Mouse (Mus musculus) urinary bladder, postnatal 36 days (tissue): ENCODE results near the gene Naa40.

Experiments used
- DNase-seq, 2 experiments: peaks; one replicate each; pipeline ENCODE4 v3.0.0; 2022; ENCODE audit warnings: low spot score in 2 of 2, mixed read lengths in 1 of 2

The Naa40 gene

GRCm38 (mm10) chr19:7183419-7183818 is 57.6 kb downstream of the Naa40 start:
- no peak for DNase-seq

- peak; percentile 67 to 69 for DNase-seq
These were observed 58.6 kb downstream of the Naa40 start for GRCm38 (mm10) chr19:7182273-7182949.

DNA sequence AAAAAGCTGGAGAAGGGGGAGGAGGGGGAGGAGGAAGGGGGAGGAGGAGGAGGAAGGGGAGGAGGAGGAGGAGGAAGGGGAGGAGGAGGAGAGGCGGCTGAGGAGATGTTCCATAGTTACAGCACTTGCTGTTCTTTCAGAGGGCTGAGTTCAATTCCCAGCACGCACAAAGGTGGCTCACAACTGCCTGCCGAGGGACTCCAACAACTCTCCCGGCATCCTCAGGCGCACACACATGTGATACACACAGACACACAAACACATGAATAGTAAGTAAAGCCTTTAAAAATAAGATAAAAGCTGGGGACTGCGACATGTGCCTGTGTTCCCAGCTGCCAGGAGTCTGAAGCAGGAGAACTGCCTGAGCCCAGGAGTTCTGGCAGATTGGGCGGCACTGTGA is 59.5 kb downstream of the Naa40 start:
- DNase-seq = no peak

- no peak for DNase-seq
These were observed 60.1 kb downstream of the Naa40 start for GRCm38 (mm10) chr19:7180756-7181405.

DNA sequence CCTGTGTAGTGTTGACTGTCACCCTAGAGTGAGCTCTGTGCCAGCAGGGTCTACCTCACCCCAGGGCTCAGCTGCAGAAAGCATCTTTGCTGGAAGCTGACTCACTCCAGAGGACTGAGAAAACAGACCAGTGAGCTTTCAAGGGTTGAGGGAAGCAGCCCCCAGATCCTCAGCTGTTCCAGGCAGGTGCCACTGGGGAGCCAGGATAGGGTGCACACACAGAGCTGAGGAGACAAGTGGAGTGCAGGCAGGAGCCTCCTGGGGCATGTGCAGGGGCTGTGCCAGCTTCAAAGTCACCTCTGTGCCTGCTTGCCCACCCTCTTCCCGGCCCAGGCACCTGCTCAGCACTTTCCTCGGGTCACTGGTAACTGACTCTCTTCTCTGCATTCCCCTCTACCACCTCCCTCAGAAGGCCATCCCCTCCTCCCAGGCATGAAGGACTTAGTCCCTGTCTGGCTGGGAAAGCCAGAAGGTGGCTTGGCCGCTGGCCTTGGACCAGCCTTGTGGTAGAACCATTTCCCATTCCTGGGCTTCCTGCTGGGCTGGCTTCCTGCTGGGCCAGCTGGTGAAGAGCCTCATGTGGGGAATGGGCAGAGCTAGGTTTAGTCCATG is 62.0 kb downstream of the Naa40 start:
- DNase-seq = no peak

DNA sequence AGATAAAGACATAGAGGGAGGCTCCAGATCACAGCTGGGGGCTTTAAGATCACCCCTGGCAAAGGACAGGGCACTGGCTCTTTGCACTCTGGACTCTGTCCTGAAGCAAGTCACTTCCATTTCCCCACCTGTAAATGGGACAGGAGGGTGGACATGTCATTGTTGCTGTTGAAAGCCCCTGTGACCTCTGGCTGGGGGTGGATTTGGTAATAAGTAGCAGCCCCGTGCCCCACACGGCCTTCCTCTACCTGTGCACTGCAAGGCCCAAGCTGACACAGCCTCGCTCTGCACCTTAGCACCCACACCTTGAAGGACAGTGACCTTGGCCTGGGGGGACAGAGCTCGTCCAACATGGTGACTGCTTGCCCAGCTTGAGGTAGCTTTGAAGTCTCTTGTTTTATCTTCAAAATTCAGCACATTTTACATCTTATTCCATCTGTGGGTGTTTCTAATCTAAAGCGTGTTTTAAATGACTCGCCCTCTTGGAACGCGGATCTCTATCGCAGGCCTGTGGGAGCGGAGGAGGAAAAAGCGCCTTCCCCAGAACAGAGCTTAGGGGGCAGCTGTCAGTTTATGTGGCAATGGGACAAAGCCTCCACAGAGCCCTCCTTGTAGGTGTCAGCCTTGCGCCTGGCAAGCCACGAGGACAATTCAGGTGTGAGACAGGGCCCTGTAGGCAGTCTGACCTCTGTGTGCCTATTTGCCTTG is 63.0 kb downstream of the Naa40 start:
- no peak for DNase-seq

GRCm38 (mm10) chr19:7176041-7176696 is 64.8 kb downstream of the Naa40 start:
- DNase-seq = no peak
